14 mouse cellular contexts compared by ENCODE assay signal in the genomic region with DNA sequence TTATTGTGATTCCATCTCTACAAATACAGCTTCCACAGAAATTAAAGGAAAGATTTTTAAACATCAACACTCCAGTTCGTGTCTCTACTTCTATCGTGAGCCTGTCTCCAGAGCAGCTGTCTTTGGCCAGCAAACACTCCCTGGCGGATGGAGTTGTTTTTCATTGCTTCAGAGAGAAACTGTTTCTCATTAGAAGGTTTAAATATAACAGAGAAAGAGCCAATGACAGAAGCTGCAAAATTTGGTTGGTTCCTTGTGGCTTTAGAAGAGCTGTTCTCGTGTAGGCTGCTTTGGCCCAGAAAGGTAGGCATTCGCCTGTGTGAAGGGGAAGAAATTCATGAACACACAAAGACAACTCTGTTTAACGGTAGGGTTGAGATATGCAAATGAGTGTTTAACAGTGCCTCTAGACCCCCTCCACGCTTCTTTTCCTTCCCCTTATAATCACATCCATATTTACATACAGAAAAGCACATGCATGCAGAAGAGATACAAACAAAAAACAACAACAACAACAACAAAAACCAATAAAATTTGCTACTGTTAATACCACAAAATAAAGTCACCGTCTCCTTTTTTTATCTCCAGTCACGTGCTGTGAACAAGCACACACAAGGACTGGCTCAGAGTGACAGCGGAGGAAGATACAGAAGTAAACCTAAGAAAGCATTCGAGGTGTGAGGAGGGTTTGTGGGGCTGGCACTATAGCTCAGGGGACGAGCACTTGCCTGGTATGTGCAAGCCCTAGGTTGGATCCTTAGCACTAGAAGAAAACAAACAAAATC. TPM values are rescaled to one million over a fixed set of nuclear protein-coding genes. Genes with fewer than 3 reads are reported as not detected.
DNase-seq lines count a peak whose midpoint lies in the region; ATAC-seq and TF ChIP-seq lines count a peak whose summit lies in the region.
"Had no signal": no experiment of that assay in that cellular context is flagged by ENCODE, and none has a peak within 500 bp of the region (broad histone marks: within the 10 kb centered on the region; RNA-seq: fewer than 3 reads in every experiment).

No protein-coding gene starts in this region.

- no peak for DNase-seq in forebrain, embryonic 11.5 days (ENCODE audit: low spot score)
- DNase-seq in left cerebral cortex, adult 2 months (ENCODE audit: extremely low spot score in 1 of 2, low spot score in 2 of 2), result no peak
- no peak for DNase-seq in left cerebral cortex, adult 11 months (ENCODE audit: low spot score)
- DNase-seq in lung, postnatal 0 days (ENCODE audit: low spot score), result peak; percentile 70
- DNase-seq in spleen, adult 12 weeks (ENCODE audit: low spot score), result no peak
- no peak for DNase-seq in ovary, postnatal 14 days (ENCODE audit: low spot score)
- DNase-seq: B cell, adult 2 months; cerebellum, postnatal 36 days; kidney, postnatal 36 days had no signal

- ATAC-seq in forebrain, embryonic 16.5 days, result no peak
- ATAC-seq in forebrain, embryonic 11.5 days (replicated peaks; ENCODE audit: low FRiP score), result no peak
- no peak for ATAC-seq in embryonic facial prominence, embryonic 12.5 days (ENCODE audit: insufficient number of reproducible peaks, insufficient read depth, low FRiP score, low TSS enrichment)
- peak; percentile 56 for ATAC-seq in lung, postnatal 0 days
- ATAC-seq: intestine, embryonic 16.5 days had no signal

- H3K27ac ChIP-seq in forebrain, embryonic 16.5 days (ENCODE audit: low read length), result peak overlapping the region; percentile 46; the same call in 1 of the 2 replicates
- H3K27ac ChIP-seq in forebrain, embryonic 11.5 days (ENCODE audit: low read depth, low read length), result no peak overlapping the region
- H3K27ac ChIP-seq in left cerebral cortex, adult 2 months, result peak overlapping the region; percentile 80
- H3K27ac ChIP-seq in embryonic facial prominence, embryonic 12.5 days, result peak overlapping the region; percentile 71
- H3K27ac ChIP-seq in lung, postnatal 0 days (ENCODE audit: low read length), result 0 out of 2 replicates have a peak overlapping the region, but pooled peaks have one; percentile 6
- H3K27ac ChIP-seq: midbrain, embryonic 10.5 days; neural tube, embryonic 15.5 days had no signal

- H3K27me3 ChIP-seq in forebrain, embryonic 16.5 days (replicated peaks; ENCODE audit: control insufficient read depth, insufficient read depth, low read length), result no peaks in the 10 kb centered on the region
- no peaks in the 10 kb centered on the region for H3K27me3 ChIP-seq in forebrain, embryonic 11.5 days (ENCODE audit: control insufficient read depth, insufficient read depth, low read length)
- H3K27me3 ChIP-seq in embryonic facial prominence, embryonic 12.5 days, result no peaks in the 10 kb centered on the region
- no peaks in the 10 kb centered on the region for H3K27me3 ChIP-seq in lung, postnatal 0 days (replicated peaks; ENCODE audit: insufficient read depth, low read length)
- H3K27me3 ChIP-seq: neural tube, embryonic 15.5 days had no signal

- no peak overlapping the region for H3K9ac ChIP-seq in forebrain, embryonic 16.5 days (replicated peaks; ENCODE audit: low read depth, low read length)
- H3K9ac ChIP-seq in forebrain, embryonic 11.5 days (ENCODE audit: low read length), result no peak overlapping the region
- H3K9ac ChIP-seq in embryonic facial prominence, embryonic 12.5 days, result no peak overlapping the region
- H3K9ac ChIP-seq in lung, postnatal 0 days (replicated peaks; ENCODE audit: low read depth), result no peak overlapping the region
- H3K9ac ChIP-seq: neural tube, embryonic 15.5 days had no signal

- intact Hi-C loops in left cerebral cortex, adult 2 months (cut with DNase I), result no loop called here

- TF ChIP-seq EP300 in lung, postnatal 0 days (IDR thresholded peaks at IDR 0.05), result 0 out of 2 replicates have a peak, but pooled peaks have one; percentile 27

- no peaks in the 10 kb centered on the region for H3K9me3 ChIP-seq in forebrain, embryonic 16.5 days (ENCODE audit: control insufficient read depth, low read length)
- no peaks in the 10 kb centered on the region for H3K9me3 ChIP-seq in forebrain, embryonic 11.5 days (ENCODE audit: control insufficient read depth, low read length)
- H3K9me3 ChIP-seq in embryonic facial prominence, embryonic 12.5 days, result no peaks in the 10 kb centered on the region
- H3K9me3 ChIP-seq in lung, postnatal 0 days (ENCODE audit: low read length), result no peaks in the 10 kb centered on the region
- H3K9me3 ChIP-seq: midbrain, embryonic 10.5 days; neural tube, embryonic 15.5 days had no signal

- H3K36me3 ChIP-seq in forebrain, embryonic 16.5 days (ENCODE audit: control insufficient read depth, insufficient read depth), result peaks cover 10% of the 10 kb centered on the region
- peaks cover 7% of the 10 kb centered on the region; the same call in 1 of the 2 replicates for H3K36me3 ChIP-seq in forebrain, embryonic 11.5 days (ENCODE audit: control insufficient read depth, insufficient read depth, low read length)
- peaks cover 52% of the 10 kb centered on the region for H3K36me3 ChIP-seq in embryonic facial prominence, embryonic 12.5 days
- H3K36me3 ChIP-seq in lung, postnatal 0 days (ENCODE audit: insufficient read depth, low read length), result peaks cover 19% of the 10 kb centered on the region; the same call in 1 of the 2 replicates

- no peak overlapping the region for H3K4me3 ChIP-seq in forebrain, embryonic 16.5 days (replicated peaks; ENCODE audit: low read length)
- no peak overlapping the region for H3K4me3 ChIP-seq in forebrain, embryonic 11.5 days (ENCODE audit: low read depth, low read length)
- H3K4me3 ChIP-seq in left cerebral cortex, adult 2 months, result no peak overlapping the region
- H3K4me3 ChIP-seq in embryonic facial prominence, embryonic 12.5 days, result no peak overlapping the region
- no peak overlapping the region for H3K4me3 ChIP-seq in lung, postnatal 0 days (ENCODE audit: low read depth, low read length)
- H3K4me3 ChIP-seq: midbrain, embryonic 10.5 days; neural tube, embryonic 15.5 days had no signal

- no peak; the same call in 1 of the 2 replicates for TF ChIP-seq CTCF in left cerebral cortex, adult 2 months (IDR thresholded peaks at IDR 0.05)
- no peak for TF ChIP-seq CTCF in lung, postnatal 0 days (IDR thresholded peaks at IDR 0.05)

- 43% methylated on average over 12 of the region's 12 CpGs for WGBS in forebrain, embryonic 16.5 days
- 74% methylated on average over 12 of the region's 12 CpGs for WGBS in forebrain, embryonic 11.5 days
- 52% methylated on average over 12 of the region's 12 CpGs for WGBS in embryonic facial prominence, embryonic 12.5 days
- WGBS in lung, postnatal 0 days, result 48% methylated on average over 12 of the region's 12 CpGs

- H3K4me1 ChIP-seq in forebrain, embryonic 16.5 days (replicated peaks; ENCODE audit: control insufficient read depth, insufficient read depth, low read length), result peaks cover 9% of the 10 kb centered on the region; the same call in 1 of the 2 replicates
- H3K4me1 ChIP-seq in forebrain, embryonic 11.5 days (replicated peaks; ENCODE audit: control insufficient read depth, insufficient read depth, low read length), result no peaks in the 10 kb centered on the region
- peaks cover 3% of the 10 kb centered on the region; the same call in 1 of the 2 replicates for H3K4me1 ChIP-seq in embryonic facial prominence, embryonic 12.5 days
- no peaks in the 10 kb centered on the region for H3K4me1 ChIP-seq in lung, postnatal 0 days (ENCODE audit: insufficient read depth, low read depth, low read length)

- H3K4me2 ChIP-seq in forebrain, embryonic 16.5 days (ENCODE audit: low read length), result no peak overlapping the region
- no peak overlapping the region for H3K4me2 ChIP-seq in forebrain, embryonic 11.5 days (ENCODE audit: low read depth, low read length, severe bottlenecking)
- H3K4me2 ChIP-seq in embryonic facial prominence, embryonic 12.5 days (replicated peaks), result no peak overlapping the region
- H3K4me2 ChIP-seq in lung, postnatal 0 days (replicated peaks; ENCODE audit: low read depth, low read length), result no peak overlapping the region
- H3K4me2 ChIP-seq: neural tube, embryonic 15.5 days had no signal

RNA-seq across cellular contexts. Expression of a gene that starts 7.0 kb away (rescaled TPM):
- polyA plus RNA-seq in forebrain, embryonic 16.5 days (2015; fragmentation: Nextera tagmentation; extraction: Ambion mirVana), result 70.7 and 75.6 TPM in 2 replicates
- polyA plus RNA-seq in forebrain, embryonic 11.5 days (2014; fragmentation: Nextera tagmentation; extraction: Ambion mirVana), result 24.4 and 26.3 TPM in 2 replicates
- total RNA-seq in left cerebral cortex, adult 2 months (2021), result 100 to 1,000 TPM; 238 to 248 TPM
- polyA plus RNA-seq in embryonic facial prominence, embryonic 12.5 days (2016; fragmentation: Nextera tagmentation; extraction: Ambion mirVana), result 43.1 and 44.6 TPM in 2 replicates
- 29.2 and 29.6 TPM in 2 replicates for polyA plus RNA-seq in lung, postnatal 0 days (2015; fragmentation: Nextera tagmentation; extraction: Ambion mirVana)

RNA-seq across cellular contexts. Expression of a gene that starts 34.9 kb away (rescaled TPM):
- 562 and 569 TPM in 2 replicates for polyA plus RNA-seq in forebrain, embryonic 16.5 days (2015; fragmentation: Nextera tagmentation; extraction: Ambion mirVana)
- 536 and 549 TPM in 2 replicates for polyA plus RNA-seq in forebrain, embryonic 11.5 days (2014; fragmentation: Nextera tagmentation; extraction: Ambion mirVana)
- total RNA-seq in left cerebral cortex, adult 2 months (2021), result 100 to 1,000 TPM; 222 to 229 TPM
- polyA plus RNA-seq in embryonic facial prominence, embryonic 12.5 days (2016; fragmentation: Nextera tagmentation; extraction: Ambion mirVana), result 478 and 484 TPM in 2 replicates
- 166 and 180 TPM in 2 replicates for polyA plus RNA-seq in lung, postnatal 0 days (2015; fragmentation: Nextera tagmentation; extraction: Ambion mirVana)
